Mouse (Mus musculus) regulatory T cell (primary cell): Measurements from ENCODE around the gene Cdc42ep3.

Experiments used
- in situ Hi-C: fragments of 300-600 bp; cut with MboI, MseI; formaldehyde crosslinking; loops from one replicate; pipeline ENCODE4 v1.15.1; 2025; ENCODE audit warnings: high pct_unique_total_duplicates

Cdc42ep3 gene

GRCm38 (mm10) chr17:79345001-79345709, 9.7 kb downstream of the Cdc42ep3 start:
- in situ Hi-C loops: no loop called here

GRCm38 (mm10) chr17:79343334-79343946, 11.5 kb downstream of the Cdc42ep3 start:
- in situ Hi-C loops: no loop called here

- in situ Hi-C loops: no loop called here
These were observed 12.1 kb downstream of the Cdc42ep3 start for GRCm38 (mm10) chr17:79342639-79343333.

GRCm38 (mm10) chr17:79341946-79342470, 12.9 kb downstream of the Cdc42ep3 start:
- in situ Hi-C loops: no loop called here

- in situ Hi-C loops: no loop called here
These were observed 17.4 kb downstream of the Cdc42ep3 start for GRCm38 (mm10) chr17:79337494-79337893.

DNA sequence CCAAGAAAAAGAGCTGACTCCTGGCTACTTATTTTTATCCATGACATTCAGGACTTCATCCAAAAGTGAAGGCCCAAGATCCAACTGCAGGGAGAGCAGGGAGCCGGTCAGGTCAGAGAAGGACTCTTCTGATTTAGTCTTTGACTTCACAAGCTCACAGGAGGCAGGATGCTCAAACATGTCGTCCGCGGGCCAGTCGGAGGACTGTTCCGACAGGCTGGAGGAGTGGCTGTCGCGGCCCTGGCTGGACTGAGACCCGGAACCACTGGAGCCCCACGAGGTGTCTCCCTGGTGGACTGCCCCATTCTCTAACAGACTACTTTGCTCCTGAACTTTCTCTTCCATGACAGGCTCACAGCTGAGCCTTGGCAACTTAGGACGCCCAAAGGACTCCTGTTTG, 20.2 kb downstream of the Cdc42ep3 start:
- in situ Hi-C loops: no loop called here

GRCm38 (mm10) chr17:79333650-79334049, 21.2 kb downstream of the Cdc42ep3 start:
- in situ Hi-C loops: no loop called here

- in situ Hi-C loops: no loop called here
These were observed 22.0 kb downstream of the Cdc42ep3 start for GRCm38 (mm10) chr17:79332864-79333263.

GRCm38 (mm10) chr17:79330397-79330796, 24.5 kb downstream of the Cdc42ep3 start:
- in situ Hi-C loops: no loop called here

DNA sequence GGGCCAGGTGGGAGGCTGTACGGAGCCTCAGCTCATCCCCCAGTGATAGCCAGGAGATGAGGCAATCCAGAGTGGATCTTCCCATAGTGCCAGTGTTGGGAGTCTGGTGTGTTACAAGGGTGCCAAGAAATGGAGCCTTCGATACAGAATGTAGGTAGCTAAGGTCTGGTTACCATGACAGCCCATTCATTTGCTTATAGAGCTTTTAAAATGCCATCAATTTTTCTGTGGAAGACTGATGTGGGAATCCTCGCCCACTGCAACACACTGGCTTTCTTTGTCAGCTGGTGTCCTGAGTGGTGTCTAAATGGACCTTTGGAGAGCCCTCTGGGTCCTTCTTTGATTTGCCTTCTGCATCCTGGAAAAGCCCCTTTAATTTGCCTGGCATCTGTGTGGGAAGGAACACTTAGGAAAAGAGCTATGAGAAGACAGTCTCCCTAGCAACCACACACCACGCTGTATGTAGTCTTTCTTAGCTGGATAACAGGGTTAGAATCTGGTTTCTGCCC, 28.0 kb downstream of the Cdc42ep3 start:
- in situ Hi-C loops: no loop called here

GRCm38 (mm10) chr17:79317085-79317751, 37.7 kb downstream of the Cdc42ep3 start:
- in situ Hi-C loops: no loop called here

GRCm38 (mm10) chr17:79315415-79316094, 39.3 kb downstream of the Cdc42ep3 start:
- in situ Hi-C loops: no loop called here

DNA sequence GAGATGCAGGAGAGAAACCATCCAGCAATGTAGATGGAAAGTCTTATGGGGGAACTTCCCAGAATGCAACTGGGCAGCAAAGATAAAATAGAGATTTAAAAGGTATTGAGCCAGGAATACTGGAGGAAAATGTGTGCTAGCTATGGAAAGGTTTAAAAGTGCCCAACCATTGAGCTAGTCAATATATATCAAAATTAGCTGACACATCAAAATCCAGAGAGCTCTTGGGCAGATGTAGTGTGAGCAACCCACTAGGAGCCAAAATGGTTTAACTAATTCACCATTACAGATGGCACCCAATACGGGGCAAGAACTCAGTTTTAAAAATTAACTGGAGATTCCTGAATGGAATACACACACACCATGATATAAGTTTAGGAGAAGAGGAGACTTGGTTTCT, 44.4 kb downstream of the Cdc42ep3 start:
- in situ Hi-C loops: no loop called here

- in situ Hi-C loops: no loop called here
These were observed 45.4 kb downstream of the Cdc42ep3 start for GRCm38 (mm10) chr17:79309506-79309905.

DNA sequence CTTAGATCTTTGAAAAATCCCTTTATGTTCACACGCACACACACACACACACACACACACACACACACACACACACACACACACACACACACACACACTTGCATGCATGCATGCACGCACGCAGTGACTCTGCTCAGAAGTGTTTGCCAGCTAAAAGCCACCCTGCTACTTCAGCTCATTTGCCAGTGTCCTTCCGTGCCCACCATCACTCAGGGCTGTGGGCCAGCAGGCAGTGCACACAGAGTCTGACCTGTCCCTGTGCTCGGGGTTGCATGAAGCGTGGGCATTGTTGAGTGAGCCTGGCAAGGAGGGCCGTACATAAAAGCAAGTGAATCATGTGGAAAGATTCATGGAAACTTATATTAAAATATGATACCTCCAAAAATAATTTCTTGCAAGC, 49.2 kb downstream of the Cdc42ep3 start:
- in situ Hi-C loops: no loop called here

DNA sequence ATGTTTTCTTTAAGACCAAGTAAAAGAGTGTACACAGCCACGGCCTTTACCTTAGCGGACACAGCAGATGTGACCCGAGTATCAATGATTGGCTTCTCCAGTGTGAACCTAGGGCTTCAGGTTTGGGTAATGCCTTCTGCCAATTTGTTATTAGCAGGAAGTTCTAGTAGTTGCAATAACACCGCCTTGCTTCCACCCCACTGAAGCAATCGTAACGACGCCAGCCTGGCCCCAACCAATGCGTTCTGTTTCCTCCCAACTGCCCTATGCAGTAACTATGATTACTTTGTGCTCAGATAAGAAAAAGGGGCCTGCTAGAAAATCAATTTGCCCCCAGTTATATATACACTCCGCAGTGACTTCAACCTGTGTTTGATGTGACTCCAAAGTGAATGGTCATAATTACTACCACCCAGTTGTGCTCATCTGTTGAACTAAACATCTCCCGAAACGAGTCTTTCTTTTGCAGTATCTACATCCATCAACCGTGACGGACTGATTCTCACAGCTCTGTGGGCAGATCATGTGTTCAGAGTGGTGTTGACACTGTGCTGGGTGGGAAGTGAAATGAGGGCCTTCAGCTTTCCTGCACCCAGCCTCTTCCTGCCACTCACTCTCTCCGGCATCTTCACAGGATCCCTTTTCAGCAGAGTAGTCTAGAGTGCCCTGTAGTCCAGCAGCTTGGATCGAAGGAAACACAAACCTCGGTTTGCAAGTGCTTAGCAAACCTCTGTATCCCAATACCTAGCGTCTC, 51.0 kb downstream of the Cdc42ep3 start:
- in situ Hi-C loops: no loop called here

- in situ Hi-C loops: no loop called here
These were observed 51.7 kb downstream of the Cdc42ep3 start for GRCm38 (mm10) chr17:79303238-79303637.

GRCm38 (mm10) chr17:79299925-79300324, 55.0 kb downstream of the Cdc42ep3 start:
- in situ Hi-C loops: no loop called here

DNA sequence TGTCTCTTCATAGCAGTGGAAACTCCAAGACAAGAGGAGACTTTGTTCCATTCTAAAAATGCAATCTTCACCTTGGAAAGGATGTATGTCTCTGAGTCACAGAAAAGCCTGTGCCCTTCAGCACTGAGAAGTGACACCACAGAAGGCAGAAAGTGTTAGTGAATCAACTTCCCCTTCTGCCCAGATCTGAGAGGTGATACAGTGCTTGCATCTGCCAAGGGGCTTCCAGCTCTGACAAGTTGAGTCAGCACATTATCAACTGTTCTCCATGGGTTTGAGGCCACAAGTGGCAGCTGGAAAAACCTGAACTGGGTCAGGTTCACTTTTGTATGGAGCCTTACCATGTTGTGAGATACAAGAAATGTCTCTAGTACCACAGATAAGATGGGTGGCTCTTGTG, 55.9 kb downstream of the Cdc42ep3 start:
- in situ Hi-C loops: no loop called here

DNA sequence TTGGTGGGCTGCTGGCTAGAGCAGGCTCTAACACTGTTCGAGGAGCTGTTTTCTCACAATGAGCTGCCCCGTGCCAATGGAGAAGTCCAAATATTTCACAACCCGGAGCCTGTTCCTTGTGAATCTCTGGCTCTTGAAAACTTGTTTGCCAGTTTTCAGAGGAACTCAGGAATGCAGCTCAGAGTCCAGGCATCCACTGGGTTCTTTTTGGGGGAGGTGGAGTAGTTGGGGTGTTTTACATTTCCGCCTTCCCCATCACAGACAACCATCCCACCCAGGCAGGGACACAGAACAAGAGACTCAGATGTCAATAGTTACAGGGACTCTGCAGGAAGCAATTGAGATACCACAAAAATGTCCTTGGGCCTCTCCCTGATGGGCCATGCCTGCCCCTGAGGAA, 59.0 kb downstream of the Cdc42ep3 start:
- in situ Hi-C loops: no loop called here

- in situ Hi-C loops: no loop called here
These were observed 63.2 kb downstream of the Cdc42ep3 start for GRCm38 (mm10) chr17:79291672-79292071.
